Mouse (Mus musculus): ENCODE data around the gene Fbxl17. TPM values are rescaled to one million over a fixed set of nuclear protein-coding genes. Genes with fewer than 3 reads are reported as not detected.

The Fbxl17 gene
- total and polyA plus RNA-seq, 2 experiments from 2014 or later, result 11.4 to 26.3 TPM

GRCm38 (mm10) chr17:63498182-63498716, 1.6 kb downstream of the Fbxl17 start:
- 19% methylated on average over 6 of the region's 6 CpGs for WGBS
- Histone ChIP-seq H3K27me3 (ENCODE audit: control insufficient read depth, insufficient read depth, low read length) (no peaks in the 10 kb centered on the region), H3K4me3 (ENCODE audit: low read depth, low read length) (peak overlapping the region; percentile 84), H3K9ac (replicated peaks; ENCODE audit: low read depth, low read length) (peak overlapping the region; percentile 96), H3K4me1 (ENCODE audit: control insufficient read depth, insufficient read depth) (peaks cover 20% of the 10 kb centered on the region), H3K36me3 (replicated peaks; ENCODE audit: control insufficient read depth, insufficient read depth, low read length) (no peaks in the 10 kb centered on the region), H3K9me3 (replicated peaks; ENCODE audit: control insufficient read depth, low read length) (no peaks in the 10 kb centered on the region), H3K4me2 (ENCODE audit: low read depth, low read length) (peak overlapping the region; percentile 77), H3K27ac (ENCODE audit: low read depth) (peak overlapping the region; percentile 95)
- TF ChIP-seq CTCF (IDR thresholded peaks at IDR 0.05; ENCODE audit: low read depth) (no peak), EP300 (IDR thresholded peaks at IDR 0.05; ENCODE audit: low read depth) (no peak)
- DNase-seq (ENCODE audit: low spot score) (no peak), ATAC-seq (ENCODE audit: insufficient read depth, low read depth) (no peak)

GRCm38 (mm10) chr17:63497206-63497731, 2.5 kb downstream of the Fbxl17 start:
- peaks cover 20% of the 10 kb centered on the region for H3K4me1 ChIP-seq (ENCODE audit: control insufficient read depth, insufficient read depth)
- no peaks in the 10 kb centered on the region for H3K9me3 ChIP-seq (replicated peaks; ENCODE audit: control insufficient read depth, low read length)
- H3K27ac ChIP-seq (ENCODE audit: low read depth), result no peak overlapping the region
- DNase-seq (ENCODE audit: low spot score) (no peak), ATAC-seq (ENCODE audit: insufficient read depth, low read depth) (no peak)
- peak overlapping the region; percentile 77 for H3K4me2 ChIP-seq (ENCODE audit: low read depth, low read length)
- TF ChIP-seq EP300 (IDR thresholded peaks at IDR 0.05; ENCODE audit: low read depth) (no peak), CTCF (IDR thresholded peaks at IDR 0.05; ENCODE audit: low read depth) (no peak)
- no peak overlapping the region for H3K4me3 ChIP-seq (ENCODE audit: low read depth, low read length)
- no peaks in the 10 kb centered on the region for H3K27me3 ChIP-seq (ENCODE audit: control insufficient read depth, insufficient read depth, low read length)
- WGBS, result 79% methylated on average over 6 of the region's 6 CpGs
- H3K36me3 ChIP-seq (replicated peaks; ENCODE audit: control insufficient read depth, insufficient read depth, low read length), result no peaks in the 10 kb centered on the region
- no peak overlapping the region for H3K9ac ChIP-seq (replicated peaks; ENCODE audit: low read depth, low read length)

GRCm38 (mm10) chr17:63496153-63496552, 3.7 kb downstream of the Fbxl17 start:
- H3K4me3 ChIP-seq (ENCODE audit: low read depth, low read length), result no peak overlapping the region
- WGBS, result 45% methylated on average over 5 of the region's 5 CpGs
- no peak for TF ChIP-seq CTCF (IDR thresholded peaks at IDR 0.05; ENCODE audit: low read depth)
- TF ChIP-seq EP300 (IDR thresholded peaks at IDR 0.05; ENCODE audit: low read depth), result no peak
- H3K27me3 ChIP-seq (ENCODE audit: control insufficient read depth, insufficient read depth, low read length), result no peaks in the 10 kb centered on the region
- ATAC-seq (ENCODE audit: insufficient read depth, low read depth) (no peak), DNase-seq (ENCODE audit: low spot score) (no peak)
- H3K9ac ChIP-seq (replicated peaks; ENCODE audit: low read depth, low read length), result no peak overlapping the region; the same call in 1 of the 2 replicates
- 0 out of 2 replicates have a peak overlapping the region, but pooled peaks have one; percentile 3 for H3K4me2 ChIP-seq (ENCODE audit: low read depth, low read length)
- no peaks in the 10 kb centered on the region for H3K36me3 ChIP-seq (replicated peaks; ENCODE audit: control insufficient read depth, insufficient read depth, low read length)
- H3K27ac ChIP-seq (ENCODE audit: low read depth), result no peak overlapping the region
- no peaks in the 10 kb centered on the region for H3K9me3 ChIP-seq (replicated peaks; ENCODE audit: control insufficient read depth, low read length)
- H3K4me1 ChIP-seq (ENCODE audit: control insufficient read depth, insufficient read depth), result peaks cover 27% of the 10 kb centered on the region

- 74% methylated on average over 7 of the region's 7 CpGs for WGBS
- no peak for ATAC-seq (ENCODE audit: insufficient read depth, low read depth)
- Histone ChIP-seq H3K4me1 (ENCODE audit: control insufficient read depth, insufficient read depth) (peaks cover 23% of the 10 kb centered on the region), H3K9ac (replicated peaks; ENCODE audit: low read depth, low read length) (no peak overlapping the region), H3K4me3 (ENCODE audit: low read depth, low read length) (no peak overlapping the region), H3K27me3 (ENCODE audit: control insufficient read depth, insufficient read depth, low read length) (no peaks in the 10 kb centered on the region), H3K9me3 (replicated peaks; ENCODE audit: control insufficient read depth, low read length) (no peaks in the 10 kb centered on the region), H3K27ac (ENCODE audit: low read depth) (no peak overlapping the region), H3K36me3 (replicated peaks; ENCODE audit: control insufficient read depth, insufficient read depth, low read length) (peaks cover 13% of the 10 kb centered on the region), H3K4me2 (ENCODE audit: low read depth, low read length) (no peak overlapping the region)
- no peak for DNase-seq (ENCODE audit: low spot score)
- no peak for TF ChIP-seq EP300 (IDR thresholded peaks at IDR 0.05; ENCODE audit: low read depth)
- TF ChIP-seq CTCF (IDR thresholded peaks at IDR 0.05; ENCODE audit: low read depth), result no peak
These were observed 5.8 kb downstream of the Fbxl17 start for GRCm38 (mm10) chr17:63493876-63494580.

- Histone ChIP-seq H3K27me3 (ENCODE audit: control insufficient read depth, insufficient read depth, low read length) (no peaks in the 10 kb centered on the region), H3K4me3 (ENCODE audit: low read depth, low read length) (peak overlapping the region; percentile 17), H3K9ac (replicated peaks; ENCODE audit: low read depth, low read length) (no peak overlapping the region), H3K27ac (ENCODE audit: low read depth) (peak overlapping the region; percentile 67), H3K9me3 (replicated peaks; ENCODE audit: control insufficient read depth, low read length) (no peaks in the 10 kb centered on the region), H3K4me1 (ENCODE audit: control insufficient read depth, insufficient read depth) (peaks cover 20% of the 10 kb centered on the region), H3K4me2 (ENCODE audit: low read depth, low read length) (peak overlapping the region; percentile 42), H3K36me3 (replicated peaks; ENCODE audit: control insufficient read depth, insufficient read depth, low read length) (peaks cover 16% of the 10 kb centered on the region)
- TF ChIP-seq EP300 (IDR thresholded peaks at IDR 0.05; ENCODE audit: low read depth) (no peak), CTCF (IDR thresholded peaks at IDR 0.05; ENCODE audit: low read depth) (peak; percentile 55)
- peak; percentile 71 for ATAC-seq (ENCODE audit: insufficient read depth, low read depth)
- 27% methylated on average over 5 of the region's 5 CpGs for WGBS
- DNase-seq (ENCODE audit: low spot score), result peak; percentile 46
These were observed 6.5 kb downstream of the Fbxl17 start for GRCm38 (mm10) chr17:63493274-63493673.
